Mouse (Mus musculus): Measurements from ENCODE around the gene Olfr746. TPM values are rescaled to one million over a fixed set of nuclear protein-coding genes. Genes with fewer than 3 reads are reported as not detected.

The Olfr746 gene
- polyA plus RNA-seq (2015; fragmentation: Nextera tagmentation; extraction: Ambion mirVana): not detected in 2 replicates

- Histone ChIP-seq H3K36me3 (no peaks in the 10 kb centered on the region), H3K9ac (replicated peaks) (no peak within 1 kb of the TSS), H3K9me3 (no peaks in the 10 kb centered on the region), H3K4me3 (replicated peaks) (no peak within 1 kb of the TSS), H3K27me3 (no peaks in the 10 kb centered on the region), H3K27ac (no peak within 1 kb of the TSS), H3K4me2 (replicated peaks) (no peak within 1 kb of the TSS), H3K4me1 (replicated peaks) (no peaks in the 10 kb centered on the region)
- ATAC-seq: no peak
Measured at GRCm38 (mm10) chr14:50646783-50647182, at the start of gene Olfr746. Gene Olfr746 (plus strand): TSS chr14:50647083.

GRCm38 (mm10) chr14:50614579-50614978 is 32.3 kb upstream of the Olfr746 start, which contains the start of gene Olfr744:
Gene Olfr744 (plus strand): TSS chr14:50614879.
- H3K4me2 ChIP-seq (replicated peaks): no peak within 1 kb of the TSS
- H3K4me1 ChIP-seq (replicated peaks): no peaks in the 10 kb centered on the region

GRCm38 (mm10) chr14:50639088-50639487 is 7.8 kb upstream of the Olfr746 start, which contains the start of gene Olfr745:
Gene Olfr745 (plus strand): TSS chr14:50639388.
- Histone ChIP-seq H3K4me1 (replicated peaks) (no peaks in the 10 kb centered on the region), H3K4me3 (replicated peaks) (no peak within 1 kb of the TSS), H3K9me3 (no peaks in the 10 kb centered on the region), H3K36me3 (no peaks in the 10 kb centered on the region), H3K9ac (replicated peaks) (no peak within 1 kb of the TSS), H3K27ac (no peak within 1 kb of the TSS), H3K4me2 (replicated peaks) (no peak within 1 kb of the TSS), H3K27me3 (no peaks in the 10 kb centered on the region)
- ATAC-seq: no peak
- WGBS: 86% methylated on average over 2 of the region's 2 CpGs

More at GRCm38 (mm10) chr14:50614579-50614978, 32.3 kb upstream of the Olfr746 start, which contains the start of gene Olfr744:
- Histone ChIP-seq H3K9ac (replicated peaks) (no peak within 1 kb of the TSS), H3K9me3 (no peaks in the 10 kb centered on the region; the same call in 1 of the 2 replicates), H3K27ac (no peak within 1 kb of the TSS), H3K4me3 (replicated peaks) (no peak within 1 kb of the TSS), H3K36me3 (no peaks in the 10 kb centered on the region), H3K27me3 (no peaks in the 10 kb centered on the region)
- WGBS: 93% methylated on average over 2 of the region's 2 CpGs
- ATAC-seq: no peak

- Histone ChIP-seq H3K4me1 (replicated peaks) (no peaks in the 10 kb centered on the region), H3K36me3 (no peaks in the 10 kb centered on the region), H3K9ac (replicated peaks) (no peak within 1 kb of the TSS), H3K4me2 (replicated peaks) (no peak within 1 kb of the TSS), H3K27ac (no peak within 1 kb of the TSS), H3K4me3 (replicated peaks) (no peak within 1 kb of the TSS), H3K27me3 (no peaks in the 10 kb centered on the region), H3K9me3 (no peaks in the 10 kb centered on the region)
- WGBS: 90% methylated on average over 3 of the region's 3 CpGs
- no peak for ATAC-seq
Measured at GRCm38 (mm10) chr14:50693106-50693505, 46.2 kb downstream of the Olfr746 start, which contains the start of gene Olfr747. Gene Olfr747 (minus strand): TSS chr14:50693206.

Other genes with a start within 250 kb of the Olfr746 start
- not detected in 2 replicates for gene Olfr738, start 239.5 kb upstream of the Olfr746 start, polyA plus RNA-seq (2015; fragmentation: Nextera tagmentation; extraction: Ambion mirVana)
- not detected in 2 replicates for gene Olfr739, start 228.5 kb upstream of the Olfr746 start, polyA plus RNA-seq (2015; fragmentation: Nextera tagmentation; extraction: Ambion mirVana)
- not detected in 2 replicates for gene Olfr740, start 201.5 kb upstream of the Olfr746 start, polyA plus RNA-seq (2015; fragmentation: Nextera tagmentation; extraction: Ambion mirVana)
- not detected in 2 replicates for gene Olfr741, start 174.3 kb upstream of the Olfr746 start, polyA plus RNA-seq (2015; fragmentation: Nextera tagmentation; extraction: Ambion mirVana)
- not detected in 2 replicates for gene Olfr742, start 143.5 kb upstream of the Olfr746 start, polyA plus RNA-seq (2015; fragmentation: Nextera tagmentation; extraction: Ambion mirVana)
- not detected in 2 replicates for gene Olfr743, start 125.2 kb upstream of the Olfr746 start, polyA plus RNA-seq (2015; fragmentation: Nextera tagmentation; extraction: Ambion mirVana)
- gene Olfr744, start 32.2 kb upstream of the Olfr746 start, polyA plus RNA-seq (2015; fragmentation: Nextera tagmentation; extraction: Ambion mirVana): not detected in 2 replicates
- not detected in 2 replicates for gene Olfr745, start 7.7 kb upstream of the Olfr746 start, polyA plus RNA-seq (2015; fragmentation: Nextera tagmentation; extraction: Ambion mirVana)
- not detected in 2 replicates for gene Olfr747, start 46.1 kb downstream of the Olfr746 start, polyA plus RNA-seq (2015; fragmentation: Nextera tagmentation; extraction: Ambion mirVana)
- gene Olfr748, start 60.3 kb downstream of the Olfr746 start, polyA plus RNA-seq (2015; fragmentation: Nextera tagmentation; extraction: Ambion mirVana): not detected in 2 replicates
- not detected in 2 replicates for gene Olfr749, start 98.0 kb downstream of the Olfr746 start, polyA plus RNA-seq (2015; fragmentation: Nextera tagmentation; extraction: Ambion mirVana)
- 130 and 136 TPM in 2 replicates for gene Ttc5, start 138.4 kb downstream of the Olfr746 start, polyA plus RNA-seq (2015; fragmentation: Nextera tagmentation; extraction: Ambion mirVana)
- 0.11 TPM in 1 of 2 replicates, not detected in the other for gene Ccnb1ip1, start 160.6 kb downstream of the Olfr746 start, polyA plus RNA-seq (2015; fragmentation: Nextera tagmentation; extraction: Ambion mirVana)
- 48.4 and 50.6 TPM in 2 replicates for gene Parp2, start 160.8 kb downstream of the Olfr746 start, polyA plus RNA-seq (2015; fragmentation: Nextera tagmentation; extraction: Ambion mirVana)
- gene Tep1, start 223.5 kb downstream of the Olfr746 start, polyA plus RNA-seq (2015; fragmentation: Nextera tagmentation; extraction: Ambion mirVana): 2.7 and 4.5 TPM in 2 replicates

All from midbrain, embryonic 13.5 days (tissue).